Mouse (Mus musculus): ENCODE results near the gene Trnau1ap.
A peak's percentile ranks its signal among the peaks of the same experiment; 100 is the strongest.

The Trnau1ap gene

GRCm38 (mm10) chr4:132311801-132312200 lies 17.5 kb downstream of the Trnau1ap start:
- TF ChIP-seq GATA4 (IDR thresholded peaks at IDR 0.05; ENCODE audit: insufficient replicate concordance, low read length), result no peak

- no peak for TF ChIP-seq GATA4 (IDR thresholded peaks at IDR 0.05; ENCODE audit: insufficient replicate concordance, low read length)
Observed at GRCm38 (mm10) chr4:132311209-132311608, 18.1 kb downstream of the Trnau1ap start.

GRCm38 (mm10) chr4:132309849-132310472 lies 19.4 kb downstream of the Trnau1ap start:
- TF ChIP-seq GATA4 (IDR thresholded peaks at IDR 0.05; ENCODE audit: insufficient replicate concordance, low read length), result no peak

GRCm38 (mm10) chr4:132309140-132309848 lies 20.0 kb downstream of the Trnau1ap start:
- no peak for TF ChIP-seq GATA4 (IDR thresholded peaks at IDR 0.05; ENCODE audit: insufficient replicate concordance, low read length)

- TF ChIP-seq GATA4 (IDR thresholded peaks at IDR 0.05; ENCODE audit: insufficient replicate concordance, low read length), result peak; percentile 71; the same call in 1 of the 2 replicates
Observed at GRCm38 (mm10) chr4:132308437-132309139, 20.8 kb downstream of the Trnau1ap start.

- TF ChIP-seq GATA4 (IDR thresholded peaks at IDR 0.05; ENCODE audit: insufficient replicate concordance, low read length), result no peak
Observed at GRCm38 (mm10) chr4:132306004-132306403, 23.3 kb downstream of the Trnau1ap start.

- no peak for TF ChIP-seq GATA4 (IDR thresholded peaks at IDR 0.05; ENCODE audit: insufficient replicate concordance, low read length)
Observed at GRCm38 (mm10) chr4:132305276-132305675, 24.1 kb downstream of the Trnau1ap start.

GRCm38 (mm10) chr4:132302939-132303479 lies 26.3 kb downstream of the Trnau1ap start, which contains the start of gene Rab42:
Gene Rab42 (minus strand): TSS chr4:132303385.
- no peak for TF ChIP-seq GATA4 (IDR thresholded peaks at IDR 0.05; ENCODE audit: insufficient replicate concordance, low read length)

GRCm38 (mm10) chr4:132301965-132302938 lies 27.1 kb downstream of the Trnau1ap start:
- no peak for TF ChIP-seq GATA4 (IDR thresholded peaks at IDR 0.05; ENCODE audit: insufficient replicate concordance, low read length)

- TF ChIP-seq GATA4 (IDR thresholded peaks at IDR 0.05; ENCODE audit: insufficient replicate concordance, low read length), result no peak
Observed at GRCm38 (mm10) chr4:132301486-132301885, 27.9 kb downstream of the Trnau1ap start.

GRCm38 (mm10) chr4:132299849-132300248 lies 29.5 kb downstream of the Trnau1ap start:
- no peak for TF ChIP-seq GATA4 (IDR thresholded peaks at IDR 0.05; ENCODE audit: insufficient replicate concordance, low read length)

GRCm38 (mm10) chr4:132295696-132296390 lies 33.5 kb downstream of the Trnau1ap start:
- no peak for TF ChIP-seq GATA4 (IDR thresholded peaks at IDR 0.05; ENCODE audit: insufficient replicate concordance, low read length)

- TF ChIP-seq GATA4 (IDR thresholded peaks at IDR 0.05; ENCODE audit: insufficient replicate concordance, low read length), result no peak
Observed at GRCm38 (mm10) chr4:132293682-132294240, 35.6 kb downstream of the Trnau1ap start.

GRCm38 (mm10) chr4:132292988-132293387 lies 36.4 kb downstream of the Trnau1ap start:
- no peak for TF ChIP-seq GATA4 (IDR thresholded peaks at IDR 0.05; ENCODE audit: insufficient replicate concordance, low read length)
